Mouse (Mus musculus): ENCODE results near the gene Gnaq. TPM values are rescaled to one million over a fixed set of nuclear protein-coding genes. Genes with fewer than 3 reads are reported as not detected.
A peak's percentile ranks its signal among the peaks of the same experiment; 100 is the strongest.

Gnaq gene
- polyA plus RNA-seq, 1 experiment from 2014 or later: 23.8 TPM

DNA sequence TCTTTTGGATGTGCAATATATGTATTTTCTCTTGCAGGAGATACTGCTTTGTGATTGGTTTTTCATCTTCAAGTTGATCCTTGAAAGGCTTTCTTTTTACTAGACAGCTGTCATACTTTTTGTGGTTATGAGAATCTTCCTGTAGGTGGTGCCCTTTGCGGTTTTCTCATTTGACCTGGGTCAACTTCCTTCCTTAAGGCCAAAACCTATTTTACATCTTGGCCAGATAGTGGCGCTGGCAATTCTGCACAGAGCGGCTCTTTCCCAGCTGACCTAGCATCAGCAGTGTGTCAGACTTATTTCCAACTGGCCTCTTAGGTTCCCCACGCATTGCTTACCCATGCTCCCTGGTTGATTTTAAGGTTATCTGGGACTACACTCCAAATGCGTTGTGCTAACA is 3.9 kb upstream of the Gnaq start:
- 49% methylated on average over 5 of the region's 5 CpGs for WGBS
- peaks cover 13% of the 10 kb centered on the region; the same call in 1 of the 2 replicates for H3K4me1 ChIP-seq (replicated peaks)
- no peak for ATAC-seq (ENCODE audit: insufficient number of reproducible peaks, insufficient read depth, low FRiP score, low TSS enrichment, low read depth)

DNA sequence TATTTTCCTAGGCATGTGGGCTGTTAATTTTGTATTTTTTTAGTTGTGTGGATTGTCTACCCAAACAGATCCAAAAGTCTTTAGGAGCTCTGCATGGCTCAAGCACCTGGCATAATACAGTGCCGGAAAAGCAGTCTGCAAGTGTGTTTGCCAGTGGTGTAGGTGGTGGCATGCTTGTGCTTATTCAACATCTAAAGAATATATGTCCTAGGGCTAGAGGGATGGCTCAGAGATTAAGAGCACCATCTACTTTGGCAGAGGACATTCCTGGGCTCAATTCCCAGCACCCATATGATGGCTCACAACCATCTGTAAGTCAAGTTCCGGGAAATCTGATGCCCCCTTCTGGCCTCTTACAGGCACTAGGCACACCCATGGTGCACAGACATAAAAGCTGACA is 3.5 kb upstream of the Gnaq start:
- 97% methylated on average over 2 of the region's 2 CpGs for WGBS
- Histone ChIP-seq H3K9me3 (no peaks in the 10 kb centered on the region), H3K36me3 (no peaks in the 10 kb centered on the region), H3K4me3 (replicated peaks) (no peak overlapping the region), H3K4me2 (no peak overlapping the region), H3K4me1 (replicated peaks) (peaks cover 15% of the 10 kb centered on the region; the same call in 1 of the 2 replicates), H3K27me3 (no peaks in the 10 kb centered on the region), H3K27ac (no peak overlapping the region), H3K9ac (replicated peaks) (no peak overlapping the region)
- no peak for ATAC-seq (ENCODE audit: insufficient number of reproducible peaks, insufficient read depth, low FRiP score, low TSS enrichment, low read depth)

More for the DNA sequence above, 3.9 kb upstream of the Gnaq start:
- Histone ChIP-seq H3K9me3 (no peaks in the 10 kb centered on the region), H3K9ac (replicated peaks) (no peak overlapping the region), H3K36me3 (no peaks in the 10 kb centered on the region), H3K4me3 (replicated peaks) (no peak overlapping the region), H3K27ac (no peak overlapping the region), H3K27me3 (no peaks in the 10 kb centered on the region), H3K4me2 (no peak overlapping the region)

DNA sequence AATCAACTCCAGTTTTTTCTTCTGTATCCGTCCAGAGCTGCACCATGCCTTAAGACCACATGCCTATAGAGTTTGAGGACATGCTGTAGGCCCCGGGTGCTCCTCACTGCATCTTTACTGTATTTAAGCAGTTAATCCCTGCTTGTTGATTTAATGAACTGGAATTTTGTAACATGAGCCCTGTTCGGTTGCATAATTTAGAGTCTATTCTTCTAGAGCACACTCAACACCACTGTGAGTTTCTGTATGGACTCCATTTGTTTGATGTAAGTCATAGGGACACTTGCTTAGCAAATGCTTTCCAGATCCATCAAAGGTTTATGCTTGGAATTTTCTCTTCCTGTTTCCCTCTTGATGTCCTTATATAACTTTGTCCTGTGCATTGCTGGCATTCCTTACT is 2.2 kb upstream of the Gnaq start:
- Histone ChIP-seq H3K27me3 (no peaks in the 10 kb centered on the region), H3K9ac (replicated peaks) (no peak overlapping the region), H3K9me3 (no peaks in the 10 kb centered on the region), H3K27ac (peak overlapping the region; percentile 50; the same call in 1 of the 2 replicates), H3K4me1 (replicated peaks) (peaks cover 27% of the 10 kb centered on the region), H3K4me2 (no peak overlapping the region), H3K36me3 (no peaks in the 10 kb centered on the region), H3K4me3 (replicated peaks) (no peak overlapping the region)
- no peak for ATAC-seq (ENCODE audit: insufficient number of reproducible peaks, insufficient read depth, low FRiP score, low TSS enrichment, low read depth)
- 56% methylated on average over 3 of the region's 3 CpGs for WGBS

DNA sequence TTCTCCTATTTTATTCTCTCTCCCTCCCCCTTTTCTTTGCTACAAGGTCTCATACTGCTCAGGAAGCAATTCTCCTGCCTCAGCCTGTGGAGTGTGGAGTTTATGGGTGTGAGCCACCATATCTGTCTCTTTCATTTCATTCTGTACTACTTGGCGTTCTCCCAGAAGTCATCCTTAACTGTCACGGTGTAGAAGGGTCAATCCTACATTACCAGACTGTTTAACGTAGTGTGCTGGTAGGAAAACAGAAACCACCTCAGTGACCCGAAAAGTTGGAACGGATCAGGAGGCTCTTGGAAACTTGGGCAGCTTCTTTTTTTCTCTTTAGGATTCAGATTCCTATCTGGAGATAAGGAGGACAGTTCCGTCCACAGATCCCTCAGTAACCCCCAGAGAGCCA is 800 bp upstream of the Gnaq start:
- 16% methylated on average over 6 of the region's 6 CpGs for WGBS
- ATAC-seq (ENCODE audit: insufficient number of reproducible peaks, insufficient read depth, low FRiP score, low TSS enrichment, low read depth): no peak
- H3K27me3 ChIP-seq: no peaks in the 10 kb centered on the region
- no peaks in the 10 kb centered on the region for H3K9me3 ChIP-seq
- peaks cover 27% of the 10 kb centered on the region for H3K4me1 ChIP-seq (replicated peaks)
- H3K36me3 ChIP-seq: no peaks in the 10 kb centered on the region
- peak overlapping the region; percentile 73 for H3K4me2 ChIP-seq
- peak overlapping the region; percentile 95 for H3K4me3 ChIP-seq (replicated peaks)
- peak overlapping the region; percentile 98 for H3K27ac ChIP-seq
- peak overlapping the region; percentile 97 for H3K9ac ChIP-seq (replicated peaks)

DNA sequence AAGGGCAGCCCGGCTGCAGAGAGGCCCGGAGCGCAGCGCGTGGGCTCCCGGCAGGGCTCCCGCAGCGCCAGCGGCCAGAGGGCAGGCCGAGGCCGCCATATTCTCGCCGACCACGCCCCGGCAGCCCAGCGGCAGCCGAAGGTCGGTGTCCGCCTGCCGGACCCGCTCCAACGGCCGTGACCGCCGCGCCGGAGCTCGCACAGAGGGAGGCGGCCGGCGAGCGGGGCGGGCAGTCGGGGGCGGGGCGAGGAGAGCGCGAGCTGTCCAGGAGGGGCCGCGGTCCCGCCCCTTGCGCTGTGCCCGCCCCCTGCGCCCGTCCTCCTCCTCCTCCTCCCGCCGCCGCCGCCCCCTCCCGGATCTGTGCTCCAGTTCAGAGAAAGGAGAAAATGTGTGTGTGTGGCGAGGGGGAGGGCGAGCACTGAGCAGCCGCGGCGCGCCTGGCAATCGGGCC is 266 bp upstream of the Gnaq start:
- no peaks in the 10 kb centered on the region for H3K9me3 ChIP-seq
- H3K4me1 ChIP-seq (replicated peaks): peaks cover 27% of the 10 kb centered on the region
- no peaks in the 10 kb centered on the region for H3K27me3 ChIP-seq
- H3K9ac ChIP-seq (replicated peaks): peak overlapping the region; percentile 97
- no peaks in the 10 kb centered on the region for H3K36me3 ChIP-seq
- H3K4me3 ChIP-seq (replicated peaks): peak overlapping the region; percentile 95
- peak overlapping the region; percentile 73 for H3K4me2 ChIP-seq
- ATAC-seq (ENCODE audit: insufficient number of reproducible peaks, insufficient read depth, low FRiP score, low TSS enrichment, low read depth): peak; percentile 90
- under 1% methylated on average over 27 of the region's 57 CpGs for WGBS
- H3K27ac ChIP-seq: peak overlapping the region; percentile 98

DNA sequence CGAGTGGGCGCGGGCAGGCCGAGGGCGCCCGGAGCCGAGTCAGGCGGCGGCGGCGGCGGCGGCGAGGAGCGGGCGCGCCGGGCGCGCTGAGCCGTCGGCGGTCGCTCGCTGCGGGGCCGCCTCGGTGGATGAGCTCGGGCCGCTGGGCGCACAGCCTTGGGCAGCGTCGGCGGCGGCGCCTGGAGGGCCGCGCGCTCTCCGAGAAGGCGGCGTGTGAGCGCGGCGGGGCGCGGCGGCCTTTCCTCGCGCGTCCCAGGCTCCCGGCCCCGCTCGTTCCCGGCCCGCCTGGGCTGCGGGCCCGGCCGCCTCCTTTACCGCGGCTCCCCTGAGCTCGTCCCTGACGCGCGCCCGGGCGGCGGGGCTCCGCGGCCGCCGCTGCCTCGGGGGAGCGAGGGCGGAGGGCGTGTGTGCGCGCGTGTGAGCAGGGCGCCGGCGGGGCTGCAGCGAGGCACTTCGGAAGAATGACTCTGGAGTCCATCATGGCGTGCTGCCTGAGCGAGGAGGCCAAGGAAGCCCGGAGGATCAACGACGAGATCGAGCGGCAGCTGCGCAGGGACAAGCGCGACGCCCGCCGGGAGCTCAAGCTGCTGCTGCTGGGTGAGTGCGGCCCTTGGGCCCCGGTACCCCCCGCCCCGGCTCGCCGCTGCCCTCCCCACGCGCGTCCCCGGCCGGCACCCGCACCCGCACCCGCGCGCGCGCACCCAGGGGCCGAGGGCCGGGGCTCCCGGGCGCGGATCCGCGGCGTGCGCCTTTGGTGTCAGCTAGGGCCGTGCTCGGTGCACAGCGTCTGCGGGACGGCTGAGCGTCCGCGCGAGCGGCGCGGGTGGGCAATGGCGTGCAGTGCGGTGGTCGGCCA is 462 bp downstream of the Gnaq start:
- peak; percentile 57 for ATAC-seq (ENCODE audit: insufficient number of reproducible peaks, insufficient read depth, low FRiP score, low TSS enrichment, low read depth)
- H3K4me1 ChIP-seq (replicated peaks): peaks cover 32% of the 10 kb centered on the region

DNA sequence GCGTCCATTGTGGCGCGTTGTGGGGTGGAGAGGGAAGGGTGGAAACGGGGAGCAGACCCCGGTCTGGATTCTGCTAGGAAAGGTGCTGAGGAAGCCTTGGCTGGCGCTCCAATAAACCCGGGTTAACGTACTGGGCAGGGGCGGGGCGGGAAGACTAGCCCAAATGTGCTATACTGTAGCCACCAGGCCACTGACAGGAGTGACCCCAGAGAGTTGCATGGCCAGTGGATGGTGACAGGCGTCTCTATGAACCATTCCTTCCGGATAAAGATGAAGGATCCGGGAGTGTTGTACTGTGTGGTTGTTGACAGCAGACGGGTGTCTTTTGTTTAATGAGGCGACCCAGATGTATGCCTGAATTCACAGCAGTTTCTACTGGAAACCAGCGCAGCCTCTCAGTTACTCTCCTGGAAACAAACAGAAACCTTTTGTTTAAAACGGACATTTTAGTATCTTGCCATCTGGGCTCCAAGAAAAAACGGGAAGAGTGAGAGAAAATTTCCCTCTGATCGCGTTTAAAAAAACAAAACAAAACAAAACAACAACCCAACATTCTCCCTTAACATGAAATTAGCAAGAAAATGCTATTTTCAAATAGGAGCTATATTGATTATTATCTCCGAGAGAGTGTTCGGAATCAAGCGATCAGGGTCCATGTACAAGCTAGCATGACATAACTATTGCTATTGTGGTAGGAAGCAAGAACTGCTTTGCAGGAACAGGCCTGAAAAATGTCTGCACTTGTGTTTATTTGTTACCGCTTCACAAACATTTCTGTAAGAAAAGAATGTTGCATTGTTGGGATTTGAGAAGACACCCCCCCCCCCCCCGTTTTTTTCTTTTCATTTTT is 1.3 kb downstream of the Gnaq start:
- Histone ChIP-seq H3K4me2 (peak overlapping the region; percentile 73), H3K4me1 (replicated peaks) (peaks cover 41% of the 10 kb centered on the region), H3K4me3 (replicated peaks) (peak overlapping the region; percentile 95), H3K36me3 (no peaks in the 10 kb centered on the region), H3K27me3 (no peaks in the 10 kb centered on the region), H3K9ac (replicated peaks) (peak overlapping the region; percentile 97), H3K9me3 (no peaks in the 10 kb centered on the region), H3K27ac (peak overlapping the region; percentile 98)
- WGBS: 12% methylated on average over 25 of the region's 25 CpGs
- ATAC-seq (ENCODE audit: insufficient number of reproducible peaks, insufficient read depth, low FRiP score, low TSS enrichment, low read depth): no peak

More for the DNA sequence above, 462 bp downstream of the Gnaq start:
- Histone ChIP-seq H3K4me3 (replicated peaks) (peak overlapping the region; percentile 95), H3K9ac (replicated peaks) (peak overlapping the region; percentile 97), H3K36me3 (no peaks in the 10 kb centered on the region), H3K9me3 (no peaks in the 10 kb centered on the region), H3K27me3 (no peaks in the 10 kb centered on the region), H3K4me2 (peak overlapping the region; percentile 73), H3K27ac (peak overlapping the region; percentile 98)
- under 1% methylated on average over 108 of the region's 139 CpGs for WGBS

DNA sequence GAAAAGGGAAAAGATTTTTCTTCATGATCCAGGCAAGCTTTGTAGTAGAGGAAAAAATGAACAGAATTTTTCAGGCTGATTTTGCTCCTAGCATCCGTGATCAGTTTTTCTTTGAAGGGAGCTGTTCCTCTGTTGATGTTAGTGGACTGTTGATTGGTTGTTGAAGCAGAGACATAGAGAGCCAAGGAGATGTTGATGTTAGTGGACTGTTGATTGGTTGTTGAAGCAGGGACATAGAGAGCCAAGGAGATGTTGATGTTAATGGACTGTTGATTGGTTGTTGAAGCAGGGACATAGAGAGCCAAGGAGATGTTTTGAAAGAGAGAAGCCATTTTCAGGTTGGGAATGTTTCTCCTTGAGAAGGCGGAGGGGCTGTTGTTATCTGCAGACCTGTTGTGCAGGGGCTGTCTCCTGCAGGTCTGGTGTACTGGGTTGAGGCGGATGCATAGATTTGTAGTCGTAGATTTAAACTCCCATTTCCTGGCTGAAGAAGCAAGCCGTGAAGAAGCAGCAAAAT is 5.5 kb downstream of the Gnaq start:
- H3K36me3 ChIP-seq: peaks cover 15% of the 10 kb centered on the region; the same call in 1 of the 2 replicates
- no peaks in the 10 kb centered on the region; the same call in 1 of the 2 replicates for H3K9me3 ChIP-seq
- no peaks in the 10 kb centered on the region for H3K27me3 ChIP-seq
- H3K4me1 ChIP-seq (replicated peaks): peaks cover 45% of the 10 kb centered on the region
- no peak overlapping the region for H3K27ac ChIP-seq
- H3K4me2 ChIP-seq: no peak overlapping the region
- no peak overlapping the region for H3K9ac ChIP-seq (replicated peaks)
- WGBS: 70% methylated on average over 5 of the region's 5 CpGs
- no peak for ATAC-seq (ENCODE audit: insufficient number of reproducible peaks, insufficient read depth, low FRiP score, low TSS enrichment, low read depth)
- no peak overlapping the region for H3K4me3 ChIP-seq (replicated peaks)

DNA sequence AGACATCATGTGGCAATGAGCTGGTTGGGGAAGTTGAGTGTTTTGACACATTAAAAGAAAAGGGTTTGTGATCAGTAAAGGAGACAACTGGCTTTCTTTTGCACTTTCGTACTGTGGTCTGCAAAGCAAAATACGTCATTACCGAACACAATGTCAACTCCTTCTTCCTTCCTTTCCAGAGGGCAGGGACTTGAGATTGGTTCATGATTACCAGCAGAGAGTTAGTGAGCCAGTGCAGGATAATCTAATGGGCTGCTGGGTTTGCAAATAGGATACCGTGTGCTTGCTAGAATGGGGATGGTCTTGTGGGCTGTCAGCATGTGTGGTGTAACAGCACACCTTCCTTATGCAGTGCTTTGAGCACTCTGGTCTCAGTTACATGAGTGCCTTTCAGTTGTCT is 8.1 kb downstream of the Gnaq start:
- no peak overlapping the region for H3K4me2 ChIP-seq
- ATAC-seq (ENCODE audit: insufficient number of reproducible peaks, insufficient read depth, low FRiP score, low TSS enrichment, low read depth): no peak
- no peak overlapping the region for H3K4me3 ChIP-seq (replicated peaks)
- no peaks in the 10 kb centered on the region; the same call in 1 of the 2 replicates for H3K9me3 ChIP-seq
- peaks cover 20% of the 10 kb centered on the region; the same call in 1 of the 2 replicates for H3K36me3 ChIP-seq
- H3K27me3 ChIP-seq: no peaks in the 10 kb centered on the region
- H3K27ac ChIP-seq: no peak overlapping the region
- 75% methylated on average over 4 of the region's 4 CpGs for WGBS
- H3K4me1 ChIP-seq (replicated peaks): peaks cover 30% of the 10 kb centered on the region
- no peak overlapping the region for H3K9ac ChIP-seq (replicated peaks)

DNA sequence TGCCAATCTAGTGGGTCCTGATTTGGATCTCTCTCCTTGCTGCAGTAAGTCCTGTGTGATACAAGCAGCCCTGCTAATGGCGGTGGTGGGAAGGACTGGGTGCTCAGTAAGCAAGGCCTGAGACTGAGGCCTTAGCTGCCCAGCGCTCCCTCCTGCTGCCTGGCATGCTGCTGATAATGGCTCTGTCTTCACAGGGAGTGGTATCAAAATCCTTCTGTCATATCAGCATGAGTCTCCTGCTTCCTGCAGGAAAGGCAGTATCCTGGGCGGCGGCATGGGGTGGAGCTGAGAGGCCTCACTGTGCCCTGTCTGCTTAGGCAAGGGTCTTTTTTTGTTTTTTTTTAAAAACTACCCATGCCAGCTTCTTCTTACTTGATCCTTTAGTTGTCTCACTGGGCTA is 9.2 kb downstream of the Gnaq start:
- no peak for ATAC-seq (ENCODE audit: insufficient number of reproducible peaks, insufficient read depth, low FRiP score, low TSS enrichment, low read depth)
- Histone ChIP-seq H3K27ac (no peak overlapping the region), H3K4me3 (replicated peaks) (no peak overlapping the region), H3K9me3 (no peaks in the 10 kb centered on the region; the same call in 1 of the 2 replicates), H3K36me3 (peaks cover 20% of the 10 kb centered on the region; the same call in 1 of the 2 replicates), H3K4me1 (replicated peaks) (peaks cover 30% of the 10 kb centered on the region), H3K4me2 (no peak overlapping the region), H3K27me3 (no peaks in the 10 kb centered on the region), H3K9ac (replicated peaks) (no peak overlapping the region)
- 71% methylated on average over 4 of the region's 4 CpGs for WGBS

DNA sequence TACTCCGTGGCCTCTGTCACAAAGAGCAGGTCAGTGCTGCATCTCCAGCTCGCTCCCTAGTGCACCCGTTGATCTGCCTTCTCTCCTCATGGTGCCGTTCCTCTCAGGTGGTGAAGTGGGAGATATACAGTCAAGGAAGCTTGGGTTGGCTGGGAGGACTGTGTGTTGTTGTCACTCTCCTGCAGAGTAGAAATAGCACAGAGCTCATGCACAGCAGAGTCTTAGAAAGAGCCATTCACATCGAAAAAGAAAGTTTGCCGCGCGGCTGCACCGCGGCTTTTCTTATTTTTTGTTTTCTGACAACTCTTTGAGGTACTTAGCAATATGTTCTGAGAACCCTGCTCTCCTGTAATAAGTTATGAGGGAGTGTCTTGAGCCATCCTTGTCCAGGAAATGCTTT is 10.4 kb downstream of the Gnaq start:
- Histone ChIP-seq H3K4me1 (replicated peaks) (peaks cover 29% of the 10 kb centered on the region), H3K27ac (no peak overlapping the region), H3K27me3 (no peaks in the 10 kb centered on the region), H3K4me3 (replicated peaks) (no peak overlapping the region), H3K36me3 (peaks cover 20% of the 10 kb centered on the region; the same call in 1 of the 2 replicates), H3K4me2 (no peak overlapping the region), H3K9ac (replicated peaks) (no peak overlapping the region), H3K9me3 (no peaks in the 10 kb centered on the region; the same call in 1 of the 2 replicates)
- no peak for ATAC-seq (ENCODE audit: insufficient number of reproducible peaks, insufficient read depth, low FRiP score, low TSS enrichment, low read depth)
- WGBS: 92% methylated on average over 10 of the region's 10 CpGs

Measured in limb, embryonic 12.5 days (tissue).